Mouse (Mus musculus): ENCODE measurements at regions not wholly inside any gene's neighbourhood (a gene's known extent, or its start where the extent isn't known, plus 50 kb on each side); places are given as distances from the start of the nearest gene placed in this dataset.

GRCm38 (mm10) chr17:85881046-85881445 is 193.0 kb upstream of the Six2 start:
- H3K27me3 ChIP-seq (ENCODE audit: control insufficient read depth, insufficient read depth, low read length) = no peaks in the 10 kb centered on the region
- 64% methylated on average over 5 of the region's 5 CpGs for WGBS
- H3K4me1 ChIP-seq (ENCODE audit: control insufficient read depth, insufficient read depth, low read length) = no peaks in the 10 kb centered on the region
- TF ChIP-seq CTCF (IDR thresholded peaks at IDR 0.05; ENCODE audit: borderline replicate concordance, insufficient read depth, low read depth, low read length) = no peak
- TF ChIP-seq POLR2A (IDR thresholded peaks at IDR 0.05; ENCODE audit: borderline replicate concordance, insufficient read depth, low read length) = no peak
- no peak overlapping the region for H3K27ac ChIP-seq (ENCODE audit: insufficient read depth, low read length)
- no peak for DNase-seq
- H3K4me3 ChIP-seq (replicated peaks; ENCODE audit: insufficient read depth, low read depth, low read length) = no peak overlapping the region

DNA sequence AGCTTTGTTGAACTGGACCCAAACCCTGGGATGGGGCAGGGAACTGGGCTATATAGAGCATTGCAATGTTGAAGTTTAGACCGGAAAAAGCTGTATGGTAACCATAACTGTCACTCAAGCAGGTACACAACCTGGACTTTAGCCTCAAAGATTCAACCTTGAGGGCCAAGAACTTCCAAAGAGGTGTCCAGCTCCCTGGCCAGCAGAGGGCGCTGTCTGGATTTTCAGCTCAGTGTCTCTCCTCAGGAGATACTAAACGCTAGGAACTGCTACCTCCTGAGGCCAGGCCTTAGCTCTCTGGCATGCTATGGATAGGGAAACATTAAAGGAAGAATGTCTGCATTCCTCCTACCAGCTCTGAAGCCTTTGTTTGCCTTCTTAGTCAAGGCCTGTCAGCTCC is 189.4 kb upstream of the Six2 start:
- Histone ChIP-seq H3K27ac (ENCODE audit: insufficient read depth, low read length) (no peak overlapping the region), H3K4me1 (ENCODE audit: control insufficient read depth, insufficient read depth, low read length) (no peaks in the 10 kb centered on the region), H3K4me3 (replicated peaks; ENCODE audit: insufficient read depth, low read depth, low read length) (no peak overlapping the region), H3K27me3 (ENCODE audit: control insufficient read depth, insufficient read depth, low read length) (no peaks in the 10 kb centered on the region)
- peak in 1 of 2 experiments; percentile 13 for DNase-seq
- TF ChIP-seq POLR2A (IDR thresholded peaks at IDR 0.05; ENCODE audit: borderline replicate concordance, insufficient read depth, low read length) = no peak
- TF ChIP-seq CTCF (IDR thresholded peaks at IDR 0.05; ENCODE audit: borderline replicate concordance, insufficient read depth, low read depth, low read length) = peak; percentile 20; the same call in 1 of the 2 replicates
- WGBS = 36% methylated on average over 3 of the region's 3 CpGs

- DNase-seq = no peak
- H3K4me3 ChIP-seq (replicated peaks; ENCODE audit: insufficient read depth, low read depth, low read length) = no peak overlapping the region
- TF ChIP-seq POLR2A (IDR thresholded peaks at IDR 0.05; ENCODE audit: borderline replicate concordance, insufficient read depth, low read length) = no peak
- TF ChIP-seq CTCF (IDR thresholded peaks at IDR 0.05; ENCODE audit: borderline replicate concordance, insufficient read depth, low read depth, low read length) = no peak
- 51% methylated on average over 10 of the region's 10 CpGs for WGBS
- no peaks in the 10 kb centered on the region for H3K27me3 ChIP-seq (ENCODE audit: control insufficient read depth, insufficient read depth, low read length)
- no peak overlapping the region for H3K27ac ChIP-seq (ENCODE audit: insufficient read depth, low read length)
- H3K4me1 ChIP-seq (ENCODE audit: control insufficient read depth, insufficient read depth, low read length) = no peaks in the 10 kb centered on the region
These were observed 188.8 kb upstream of the Six2 start for GRCm38 (mm10) chr17:85876853-85877252.

DNA sequence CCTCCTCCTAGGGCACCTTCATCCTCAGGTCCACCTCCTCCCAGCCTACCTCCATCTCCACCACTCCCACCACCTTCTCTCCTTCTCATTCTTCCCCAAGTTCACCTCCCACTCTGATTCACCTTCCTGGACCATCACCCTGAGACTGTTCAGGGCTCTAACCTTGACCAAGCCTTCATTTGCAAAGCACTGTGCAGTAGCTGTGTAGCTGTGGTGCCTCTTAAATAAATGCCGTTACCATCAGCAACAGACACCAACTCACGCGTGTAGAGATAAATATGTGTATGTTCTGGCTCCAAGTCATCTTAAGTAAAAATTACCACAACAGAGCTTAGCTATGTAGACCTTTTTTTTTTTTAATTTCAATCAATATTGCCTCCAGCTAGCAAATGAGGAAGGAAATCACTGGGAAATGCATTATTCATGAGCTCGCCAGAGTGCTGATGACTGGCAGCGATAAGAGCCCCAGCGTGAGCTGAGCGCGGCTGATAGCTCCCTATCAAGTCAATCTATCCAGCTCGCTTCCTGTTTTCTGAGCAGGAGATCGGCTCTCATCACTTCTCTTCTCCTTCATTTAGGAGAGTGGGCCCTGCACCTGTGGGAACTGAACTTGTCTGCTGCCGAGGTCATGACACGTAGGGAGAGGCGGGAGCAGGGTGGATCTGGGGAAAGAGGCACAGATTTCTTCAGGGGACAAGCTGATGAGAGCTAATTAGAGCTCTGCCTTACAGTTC is 185.9 kb upstream of the Six2 start:
- DNase-seq = no peak
- Histone ChIP-seq H3K27ac (ENCODE audit: insufficient read depth, low read length) (no peak overlapping the region), H3K4me1 (ENCODE audit: control insufficient read depth, insufficient read depth, low read length) (no peaks in the 10 kb centered on the region), H3K4me3 (replicated peaks; ENCODE audit: insufficient read depth, low read depth, low read length) (no peak overlapping the region), H3K27me3 (ENCODE audit: control insufficient read depth, insufficient read depth, low read length) (no peaks in the 10 kb centered on the region)
- 30% methylated on average over 13 of the region's 13 CpGs for WGBS
- no peak for TF ChIP-seq POLR2A (IDR thresholded peaks at IDR 0.05; ENCODE audit: borderline replicate concordance, insufficient read depth, low read length)
- TF ChIP-seq CTCF (IDR thresholded peaks at IDR 0.05; ENCODE audit: borderline replicate concordance, insufficient read depth, low read depth, low read length) = no peak

DNA sequence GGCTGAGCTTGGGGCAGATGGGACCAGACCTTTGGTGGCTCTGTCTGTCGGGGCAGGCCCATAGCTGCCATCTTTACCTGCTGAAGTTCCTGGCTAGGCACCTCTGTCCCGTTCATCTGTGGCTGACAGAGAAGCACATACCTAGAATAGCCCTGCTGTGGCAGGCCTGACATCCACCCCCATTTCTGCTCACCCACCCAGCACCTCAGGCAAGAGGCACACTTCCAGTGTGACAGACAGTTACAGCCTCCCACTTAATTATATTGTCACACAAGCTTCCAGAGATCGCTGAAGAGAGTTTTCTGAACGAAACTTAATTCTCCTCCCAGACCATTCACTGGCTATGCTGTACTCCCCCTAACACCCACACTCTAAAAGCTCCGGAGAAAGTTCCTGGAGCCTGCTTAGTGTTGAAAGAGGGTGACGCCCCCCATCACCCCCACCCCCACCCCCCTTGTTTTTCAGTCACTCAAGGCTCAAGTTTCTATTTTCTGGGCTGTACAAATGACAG is 184.9 kb upstream of the Six2 start:
- no peak for TF ChIP-seq CTCF (IDR thresholded peaks at IDR 0.05; ENCODE audit: borderline replicate concordance, insufficient read depth, low read depth, low read length)
- TF ChIP-seq POLR2A (IDR thresholded peaks at IDR 0.05; ENCODE audit: borderline replicate concordance, insufficient read depth, low read length) = no peak
- H3K4me3 ChIP-seq (replicated peaks; ENCODE audit: insufficient read depth, low read depth, low read length) = no peak overlapping the region
- H3K4me1 ChIP-seq (ENCODE audit: control insufficient read depth, insufficient read depth, low read length) = no peaks in the 10 kb centered on the region
- no peaks in the 10 kb centered on the region for H3K27me3 ChIP-seq (ENCODE audit: control insufficient read depth, insufficient read depth, low read length)
- WGBS = 69% methylated on average over 6 of the region's 6 CpGs
- no peak for DNase-seq
- H3K27ac ChIP-seq (ENCODE audit: insufficient read depth, low read length) = no peak overlapping the region

DNA sequence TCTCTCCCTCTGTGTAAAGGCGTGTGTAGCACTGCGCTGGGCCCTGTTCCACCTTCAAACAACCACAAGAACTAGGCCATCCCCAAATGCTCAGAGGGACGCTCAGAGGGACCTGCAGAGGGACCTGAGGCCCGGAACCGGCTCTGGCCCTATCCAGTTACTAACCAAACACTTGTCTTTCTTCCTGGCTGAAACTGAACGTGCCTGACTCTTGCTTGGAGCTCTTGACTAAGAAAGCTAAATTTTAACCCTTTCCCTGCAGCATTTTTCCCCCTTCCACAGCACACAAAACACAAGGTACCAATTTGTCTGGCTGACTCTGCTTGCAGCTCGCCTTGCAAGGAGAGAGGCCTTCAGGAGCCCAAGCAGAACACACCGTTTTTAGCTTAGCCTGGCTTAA is 182.3 kb upstream of the Six2 start:
- 82% methylated on average over 8 of the region's 8 CpGs for WGBS
- Histone ChIP-seq H3K4me1 (ENCODE audit: control insufficient read depth, insufficient read depth, low read length) (no peaks in the 10 kb centered on the region), H3K4me3 (replicated peaks; ENCODE audit: insufficient read depth, low read depth, low read length) (no peak overlapping the region), H3K27ac (ENCODE audit: insufficient read depth, low read length) (no peak overlapping the region), H3K27me3 (ENCODE audit: control insufficient read depth, insufficient read depth, low read length) (no peaks in the 10 kb centered on the region)
- TF ChIP-seq CTCF (IDR thresholded peaks at IDR 0.05; ENCODE audit: borderline replicate concordance, insufficient read depth, low read depth, low read length) (no peak), POLR2A (IDR thresholded peaks at IDR 0.05; ENCODE audit: borderline replicate concordance, insufficient read depth, low read length) (no peak)
- no peak for DNase-seq

DNA sequence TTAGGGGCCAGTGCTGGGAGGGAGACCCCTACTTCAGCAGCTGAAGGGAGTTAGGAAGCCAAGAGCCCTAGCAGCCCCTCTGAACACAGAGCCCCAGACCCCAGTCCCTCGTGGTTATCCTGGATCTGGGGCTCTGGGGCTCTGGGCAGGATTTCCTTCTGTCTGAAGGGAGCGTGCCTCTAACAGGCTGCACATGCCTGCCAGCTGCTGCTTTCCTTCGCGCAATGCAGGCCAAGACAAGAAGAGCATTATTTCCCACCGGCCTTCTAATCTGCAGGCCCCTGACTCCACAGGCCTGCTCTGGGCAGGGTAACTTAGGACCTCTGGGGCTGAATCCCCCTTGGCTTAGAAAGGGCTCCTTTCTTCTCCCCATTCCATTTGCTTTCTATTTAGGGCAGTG is 181.1 kb upstream of the Six2 start:
- no peaks in the 10 kb centered on the region for H3K27me3 ChIP-seq (ENCODE audit: control insufficient read depth, insufficient read depth, low read length)
- no peak for TF ChIP-seq CTCF (IDR thresholded peaks at IDR 0.05; ENCODE audit: borderline replicate concordance, insufficient read depth, low read depth, low read length)
- TF ChIP-seq POLR2A (IDR thresholded peaks at IDR 0.05; ENCODE audit: borderline replicate concordance, insufficient read depth, low read length) = no peak
- no peak for DNase-seq
- H3K4me3 ChIP-seq (replicated peaks; ENCODE audit: insufficient read depth, low read depth, low read length) = no peak overlapping the region
- WGBS = 26% methylated on average over 5 of the region's 5 CpGs
- no peaks in the 10 kb centered on the region for H3K4me1 ChIP-seq (ENCODE audit: control insufficient read depth, insufficient read depth, low read length)
- no peak overlapping the region for H3K27ac ChIP-seq (ENCODE audit: insufficient read depth, low read length)

DNA sequence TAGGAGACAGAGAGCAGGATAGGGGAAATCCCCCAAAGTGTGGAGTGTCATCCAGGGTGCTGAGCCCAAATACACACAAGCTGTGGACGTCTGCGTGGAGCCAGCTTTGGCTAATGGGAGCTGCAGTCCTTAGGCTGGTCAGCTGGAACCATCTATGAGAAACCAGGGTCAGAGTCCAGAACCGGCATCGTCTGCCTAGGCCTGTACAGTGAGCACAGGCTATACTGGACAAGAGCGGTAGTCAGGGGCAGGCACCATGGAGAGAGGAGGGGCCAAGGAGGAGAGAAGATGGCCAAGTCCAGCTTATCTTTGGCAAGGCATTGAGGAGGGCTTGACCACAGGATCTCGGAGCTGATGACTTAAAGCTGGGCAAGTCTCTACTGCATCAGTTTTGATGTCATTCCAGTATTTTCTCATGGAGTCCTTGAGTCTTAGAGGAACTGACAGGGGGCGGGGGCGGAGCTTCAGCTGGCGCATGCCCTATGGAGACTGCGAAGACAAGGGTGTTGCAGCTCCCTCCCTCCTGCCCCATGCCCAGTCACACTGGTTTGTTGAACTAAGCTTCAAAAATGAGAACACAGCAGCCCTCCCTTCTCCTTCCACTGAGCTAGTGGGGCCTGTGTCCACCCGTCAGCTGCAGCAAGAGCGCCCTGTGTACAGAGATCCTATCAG is 180.0 kb upstream of the Six2 start:
- TF ChIP-seq POLR2A (IDR thresholded peaks at IDR 0.05; ENCODE audit: borderline replicate concordance, insufficient read depth, low read length) (no peak), CTCF (IDR thresholded peaks at IDR 0.05; ENCODE audit: borderline replicate concordance, insufficient read depth, low read depth, low read length) (no peak)
- no peak overlapping the region for H3K27ac ChIP-seq (ENCODE audit: insufficient read depth, low read length)
- WGBS = 76% methylated on average over 12 of the region's 12 CpGs
- DNase-seq = no peak
- H3K4me3 ChIP-seq (replicated peaks; ENCODE audit: insufficient read depth, low read depth, low read length) = no peak overlapping the region
- H3K4me1 ChIP-seq (ENCODE audit: control insufficient read depth, insufficient read depth, low read length) = no peaks in the 10 kb centered on the region
- no peaks in the 10 kb centered on the region for H3K27me3 ChIP-seq (ENCODE audit: control insufficient read depth, insufficient read depth, low read length)

Measured in cerebellum, adult 2 months (tissue).